Mouse (Mus musculus): Measurements from ENCODE around the gene Nmrk1.

Nmrk1 gene

GRCm38 (mm10) chr19:18673116-18673515 lies 41.4 kb downstream of the Nmrk1 start:
- in situ Hi-C loops (cut with MboI; ENCODE audit: low pct_unique_long_range_greater_than_20kb in 1 of 2, low sequenced_read_pairs in 2 of 2, unreplicated experiment in 1 of 2), result no loop called here

DNA sequence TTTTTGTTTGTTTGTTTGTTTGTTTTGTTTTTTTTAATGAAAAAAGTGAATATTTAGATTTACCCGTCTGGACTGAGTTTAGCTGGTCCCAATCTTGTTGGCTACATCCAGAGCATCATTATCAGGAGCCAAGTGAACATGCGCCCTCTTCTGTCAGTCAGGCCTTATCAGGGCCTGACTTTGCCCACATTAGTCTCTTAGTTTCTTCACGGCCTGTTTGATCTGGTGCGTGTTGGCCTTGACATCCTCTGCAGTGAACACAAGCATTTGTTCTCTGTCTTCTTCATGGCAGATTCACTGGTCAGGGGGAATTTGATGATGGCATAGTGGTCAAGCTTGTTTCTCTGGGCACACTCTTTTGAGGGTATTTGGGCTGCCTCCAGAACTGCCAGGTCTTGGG lies 50.4 kb downstream of the Nmrk1 start:
- in situ Hi-C loops (cut with MboI; ENCODE audit: low pct_unique_long_range_greater_than_20kb in 1 of 2, low sequenced_read_pairs in 2 of 2, unreplicated experiment in 1 of 2), result no loop called here

DNA sequence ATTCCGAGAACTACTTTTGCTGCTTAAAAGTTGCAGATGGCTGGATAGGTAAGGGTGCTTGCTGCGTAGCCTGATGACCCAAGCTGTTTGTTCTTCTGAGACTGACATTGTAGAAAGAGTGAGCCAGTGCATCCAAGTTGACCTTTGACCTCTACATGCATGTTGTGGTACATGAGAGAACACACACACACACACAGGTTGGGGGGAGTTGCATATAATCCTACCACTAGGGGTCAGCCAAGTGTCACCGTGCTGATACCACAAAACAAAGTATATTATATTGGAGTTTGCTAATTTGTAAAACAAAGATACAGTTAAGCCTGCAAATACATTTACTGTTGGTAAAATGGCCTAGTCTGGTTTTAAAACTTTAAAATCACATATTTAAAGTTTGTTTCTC lies 55.8 kb downstream of the Nmrk1 start:
- in situ Hi-C loops (cut with MboI; ENCODE audit: low pct_unique_long_range_greater_than_20kb in 1 of 2, low sequenced_read_pairs in 2 of 2, unreplicated experiment in 1 of 2), result no loop called here

- in situ Hi-C loops (cut with MboI; ENCODE audit: low pct_unique_long_range_greater_than_20kb in 1 of 2, low sequenced_read_pairs in 2 of 2, unreplicated experiment in 1 of 2), result no loop called here
These were observed 60.4 kb downstream of the Nmrk1 start for GRCm38 (mm10) chr19:18692176-18692575.

- in situ Hi-C loops (cut with MboI; ENCODE audit: low pct_unique_long_range_greater_than_20kb in 1 of 2, low sequenced_read_pairs in 2 of 2, unreplicated experiment in 1 of 2), result no loop called here
These were observed 61.0 kb downstream of the Nmrk1 start for GRCm38 (mm10) chr19:18692768-18693167.

GRCm38 (mm10) chr19:18695116-18695515 lies 63.4 kb downstream of the Nmrk1 start:
- in situ Hi-C loops (cut with MboI; ENCODE audit: low pct_unique_long_range_greater_than_20kb in 1 of 2, low sequenced_read_pairs in 2 of 2, unreplicated experiment in 1 of 2), result no loop called here

- in situ Hi-C loops (cut with MboI; ENCODE audit: low pct_unique_long_range_greater_than_20kb in 1 of 2, low sequenced_read_pairs in 2 of 2, unreplicated experiment in 1 of 2), result no loop called here
These were observed 63.8 kb downstream of the Nmrk1 start for GRCm38 (mm10) chr19:18695552-18695951.

Data from mouse embryonic stem cell (cell line).